Mouse (Mus musculus) C2C12 (cell line): ENCODE data around the gene Arhgap24. TPM values are rescaled to one million over a fixed set of nuclear protein-coding genes. Genes with fewer than 3 reads are reported as not detected.

Experiments used
- H3K27me3 ChIP-seq: one replicate; pipeline ENCODE4 v1.6.1; 2011; ENCODE audit not compliant: control insufficient read depth, insufficient read depth, insufficient read length
- H3K36me3 ChIP-seq: one replicate; pipeline ENCODE4 v1.6.1; 2011; ENCODE audit not compliant: control insufficient read depth, insufficient read depth
- H3K4me3 ChIP-seq: one replicate; pipeline ENCODE4 v1.5.1; 2011; ENCODE audit warnings: mild to moderate bottlenecking, control low read depth; ENCODE audit not compliant: poor library complexity, insufficient read depth, severe bottlenecking
- H3K79me2 ChIP-seq: one replicate; pipeline ENCODE4 v1.6.1; 2011; ENCODE audit not compliant: control insufficient read depth, insufficient read depth
- H3K79me3 ChIP-seq: one replicate; pipeline ENCODE4 v1.6.1; 2011; ENCODE audit warnings: low read depth, control low read depth
- H3ac ChIP-seq: one replicate; pipeline ENCODE3; 2011; ENCODE audit warnings: low read depth; ENCODE audit not compliant: control insufficient read depth, insufficient read length
- CEBPB ChIP-seq: IDR thresholded peaks from one replicate; pipeline ENCODE4 v1.6.1; 2011; ENCODE audit warnings: low read depth, mild to moderate bottlenecking, control low read depth, moderate library complexity
- CTCF ChIP-seq: IDR thresholded peaks from one replicate; pipeline ENCODE4 v1.5.1; 2011; ENCODE audit not compliant: control insufficient read depth, insufficient read depth, insufficient read length
- FOSL1 ChIP-seq: IDR thresholded peaks from one replicate; pipeline ENCODE4 v1.8.0; 2011; ENCODE audit warnings: mild to moderate bottlenecking, low read length; ENCODE audit not compliant: poor library complexity, insufficient read depth, severe bottlenecking
- MAX ChIP-seq: IDR thresholded peaks from one replicate; pipeline ENCODE4 v1.6.1; 2011; ENCODE audit warnings: mild to moderate bottlenecking, control low read depth
- MYOD1 ChIP-seq: IDR thresholded peaks from one replicate; pipeline ENCODE4 v1.6.1; 2011; ENCODE audit warnings: low read depth; ENCODE audit not compliant: control insufficient read depth, insufficient read length
- MYOG ChIP-seq: IDR thresholded peaks from one replicate; pipeline ENCODE4 v1.6.1; 2011; ENCODE audit not compliant: control insufficient read depth, insufficient read length; ENCODE audit errors: extremely low read depth
- USF1 ChIP-seq: IDR thresholded peaks from one replicate; pipeline ENCODE4 v1.6.1; 2011; ENCODE audit warnings: low read depth, mild to moderate bottlenecking, control low read depth, moderate library complexity
- polyA plus RNA-seq: library from polyadenylated mRNA; unstranded; fragments of >200 nt; fragmentation: generic; extraction: Trizol; gene quantifications from one replicate; pipeline ENCODE4 v1.2.1, GENCODE M21; 2012; ENCODE audit warnings: missing spikeins

Arhgap24 gene
- polyA plus RNA-seq, 1 experiment = 2.9 TPM

GRCm38 (mm10) chr5:102698891-102699290, 217.7 kb downstream of the Arhgap24 start:
- Histone ChIP-seq H3K79me3 (no peaks in the 10 kb centered on the region), H3K27me3 (no peaks in the 10 kb centered on the region), H3K36me3 (no peaks in the 10 kb centered on the region), H3K79me2 (no peaks in the 10 kb centered on the region), H3K4me3 (no peak overlapping the region), H3ac (no peak overlapping the region)
- TF ChIP-seq CTCF = no peak
- no peak for TF ChIP-seq FOSL1
- TF ChIP-seq MAX = no peak
- no peak for TF ChIP-seq MYOG
- no peak for TF ChIP-seq MYOD1
- no peak for TF ChIP-seq CEBPB
- no peak for TF ChIP-seq USF1

GRCm38 (mm10) chr5:102702581-102702980, 221.4 kb downstream of the Arhgap24 start:
- H3K4me3 ChIP-seq = no peak overlapping the region
- H3K79me2 ChIP-seq = no peaks in the 10 kb centered on the region
- H3ac ChIP-seq = no peak overlapping the region
- no peaks in the 10 kb centered on the region for H3K27me3 ChIP-seq
- H3K36me3 ChIP-seq = no peaks in the 10 kb centered on the region
- no peaks in the 10 kb centered on the region for H3K79me3 ChIP-seq
- TF ChIP-seq MAX (no peak), USF1 (no peak), CTCF (no peak), CEBPB (no peak), MYOD1 (no peak), MYOG (no peak), FOSL1 (no peak)

- no peak for TF ChIP-seq USF1
- no peak for TF ChIP-seq CEBPB
Measured at GRCm38 (mm10) chr5:102703325-102704099, 222.3 kb downstream of the Arhgap24 start.

DNA sequence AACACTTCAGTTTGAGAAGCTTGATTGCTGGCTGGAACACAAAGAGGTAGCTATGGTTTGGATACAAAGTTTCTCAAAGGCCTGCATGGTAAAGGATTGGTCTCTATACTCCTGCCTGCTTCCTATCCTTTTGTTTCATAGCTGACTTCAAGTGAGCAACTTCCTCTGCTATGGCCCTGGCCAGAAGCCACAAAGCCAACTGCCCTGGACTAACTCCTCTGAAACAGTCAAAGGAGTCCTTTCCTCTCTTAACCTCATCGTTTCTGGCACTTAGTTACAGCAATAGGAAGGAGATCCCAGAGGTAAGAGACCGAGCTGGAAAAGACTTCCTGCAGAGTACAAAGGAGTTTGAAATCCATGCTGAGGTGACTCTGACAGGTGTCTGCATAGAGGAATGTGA, 224.0 kb downstream of the Arhgap24 start:
- no peak overlapping the region for H3K4me3 ChIP-seq

More at GRCm38 (mm10) chr5:102703325-102704099, 222.3 kb downstream of the Arhgap24 start:
- Histone ChIP-seq H3ac (no peak overlapping the region), H3K27me3 (no peaks in the 10 kb centered on the region), H3K36me3 (no peaks in the 10 kb centered on the region), H3K4me3 (no peak overlapping the region), H3K79me2 (no peaks in the 10 kb centered on the region), H3K79me3 (no peaks in the 10 kb centered on the region)

DNA sequence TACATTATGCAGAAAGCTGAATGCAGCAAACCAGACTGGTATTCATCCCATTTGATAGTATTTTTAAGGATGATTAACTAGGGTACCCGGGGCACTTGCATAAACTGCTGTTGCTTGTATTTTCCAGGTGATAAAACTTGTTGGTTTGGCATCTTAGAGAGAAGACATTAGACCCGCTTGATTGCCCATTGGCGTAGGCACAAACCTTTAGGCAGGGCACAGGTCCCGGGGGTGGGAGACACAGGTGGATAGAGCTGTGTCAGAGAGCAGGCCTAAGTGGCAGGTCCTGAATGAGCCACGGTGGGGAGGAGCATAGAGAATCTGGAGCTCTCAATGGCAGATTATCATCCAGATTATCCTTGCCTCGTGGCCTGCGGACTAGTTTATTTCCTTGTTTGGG, 229.1 kb downstream of the Arhgap24 start:
- Histone ChIP-seq H3K4me3 (no peak overlapping the region), H3ac (no peak overlapping the region), H3K27me3 (no peaks in the 10 kb centered on the region), H3K79me3 (no peaks in the 10 kb centered on the region), H3K36me3 (no peaks in the 10 kb centered on the region), H3K79me2 (no peaks in the 10 kb centered on the region)
- TF ChIP-seq USF1 (no peak), MYOD1 (no peak), FOSL1 (no peak), CEBPB (no peak), MYOG (no peak), MAX (no peak)

More for the DNA sequence above, 224.0 kb downstream of the Arhgap24 start:
- Histone ChIP-seq H3K79me2 (no peaks in the 10 kb centered on the region), H3K79me3 (no peaks in the 10 kb centered on the region), H3ac (no peak overlapping the region), H3K27me3 (no peaks in the 10 kb centered on the region), H3K36me3 (no peaks in the 10 kb centered on the region)
- no peak for TF ChIP-seq MYOG

DNA sequence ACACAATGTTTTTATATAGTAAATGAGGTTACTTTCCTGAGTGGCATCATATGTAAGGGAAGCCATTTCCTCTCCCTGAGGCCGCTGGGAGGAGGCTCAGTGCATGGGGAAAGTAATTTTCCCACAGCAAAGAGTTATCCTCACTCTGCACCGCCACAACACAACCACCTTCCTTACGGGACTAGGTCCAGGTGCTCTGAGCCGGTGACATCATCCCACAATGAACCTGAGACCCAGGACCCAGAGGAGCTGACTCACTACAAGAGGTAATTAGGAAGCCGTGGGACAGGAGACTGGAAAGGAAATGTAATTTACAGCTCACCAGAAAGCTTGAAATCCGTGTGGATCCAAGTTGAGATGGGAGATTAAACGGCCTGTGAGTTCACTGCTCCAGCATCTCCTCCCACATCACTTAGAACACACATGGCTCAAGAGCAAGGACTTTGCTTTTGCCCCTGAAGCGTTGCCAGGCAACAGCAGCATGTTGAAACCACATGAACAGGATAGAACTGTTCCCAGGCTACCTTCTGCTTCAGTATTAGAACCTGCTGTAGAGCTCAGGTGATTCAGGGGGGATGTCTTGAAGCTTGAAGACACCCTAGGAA, 238.3 kb downstream of the Arhgap24 start:
- Histone ChIP-seq H3K27me3 (no peaks in the 10 kb centered on the region), H3ac (no peak overlapping the region), H3K79me2 (no peaks in the 10 kb centered on the region), H3K79me3 (no peaks in the 10 kb centered on the region), H3K4me3 (no peak overlapping the region), H3K36me3 (no peaks in the 10 kb centered on the region)
- TF ChIP-seq CEBPB (no peak), MYOD1 (no peak), CTCF (no peak), FOSL1 (no peak), MAX (no peak), USF1 (no peak), MYOG (no peak)
